Mouse (Mus musculus) forebrain, embryonic 16.5 days (tissue): Measurements from ENCODE around the gene Gm20388. TPM values are rescaled to one million over a fixed set of nuclear protein-coding genes. Genes with fewer than 3 reads are reported as not detected.

Experiments used
- ATAC-seq: fragments of 200-750 bp; cut with Nextera tagmentation; 2 replicates; pipeline ENCODE4 v1.8.0; 2017; ENCODE audit warnings: mild to moderate bottlenecking, moderate library complexity
- H3K27ac ChIP-seq: fragments of 300-500 bp; sonication (generic); 2 replicates; pipeline ENCODE4 v1.5.1; 2014; ENCODE audit warnings: low read length, control low read depth
- H3K27me3 ChIP-seq: fragments of 300-500 bp; sonication (generic); replicated peaks from 2 replicates; pipeline ENCODE4 v1.6.1; 2014; ENCODE audit warnings: low read length; ENCODE audit not compliant: control insufficient read depth, insufficient read depth
- H3K36me3 ChIP-seq: fragments of 300-500 bp; sonication (generic); 2 replicates; pipeline ENCODE4 v1.6.1; 2014; ENCODE audit not compliant: control insufficient read depth, insufficient read depth
- H3K4me1 ChIP-seq: fragments of 300-500 bp; sonication (generic); replicated peaks from 2 replicates; pipeline ENCODE4 v1.6.1; 2014; ENCODE audit warnings: low read length; ENCODE audit not compliant: control insufficient read depth, insufficient read depth
- H3K4me2 ChIP-seq: fragments of 300-500 bp; sonication (generic); 2 replicates; pipeline ENCODE4 v1.6.1; 2014; ENCODE audit warnings: mild to moderate bottlenecking, low read length, control low read depth
- H3K4me3 ChIP-seq: fragments of 300-500 bp; sonication (generic); replicated peaks from 2 replicates; pipeline ENCODE4 v1.5.1; 2014; ENCODE audit warnings: mild to moderate bottlenecking, low read length, control low read depth
- H3K9ac ChIP-seq: fragments of 300-500 bp; sonication (generic); replicated peaks from 2 replicates; pipeline ENCODE4 v1.6.1; 2014; ENCODE audit warnings: low read depth, low read length, control low read depth
- H3K9me3 ChIP-seq: fragments of 300-500 bp; sonication (generic); 2 replicates; pipeline ENCODE4 v1.6.1; 2016; ENCODE audit warnings: low read length; ENCODE audit not compliant: control insufficient read depth
- WGBS: fragments of 180-500 bp; shearing (Covaris S2); extraction: QIAGEN DNeasy Blood & Tissue Kit; methylation state at CpG from one replicate; pipeline ENCODE4 v1.1.7; 2014; 5-methylcytosine and 5-hydroxymethylcytosine counted together
- polyA plus RNA-seq: library from polyadenylated mRNA; unstranded; fragments of >200 nt; fragmentation: Nextera tagmentation; extraction: Ambion mirVana; gene quantifications from 2 replicates; pipeline ENCODE4 v1.2.1, GENCODE M21; 2015

The Gm20388 gene
- polyA plus RNA-seq, 1 experiment from 2014 or later, result 4.7 TPM

DNA sequence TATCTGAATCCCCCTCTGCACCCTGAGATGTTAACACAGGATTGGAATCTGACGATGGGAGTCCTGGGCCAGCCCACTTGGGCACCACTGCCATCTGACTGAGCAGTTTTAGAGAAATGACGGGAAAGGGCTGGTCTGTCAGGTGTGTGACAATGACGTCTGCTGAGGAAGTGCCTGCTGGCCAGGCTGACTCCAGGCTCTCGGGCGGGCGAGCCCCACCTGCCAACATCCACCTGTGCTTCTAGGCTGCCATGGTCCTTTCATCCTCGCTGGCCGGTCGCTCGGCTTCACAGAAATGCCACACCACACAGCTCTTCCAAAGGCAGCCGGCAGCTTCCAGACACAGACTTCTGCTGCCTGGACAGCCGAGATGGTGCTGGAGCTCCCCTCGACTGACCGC is 1689.2 kb downstream of the Gm20388 start:
- Histone ChIP-seq H3K27ac (no peak overlapping the region), H3K4me3 (no peak overlapping the region), H3K9ac (no peak overlapping the region), H3K9me3 (no peaks in the 10 kb centered on the region), H3K4me1 (no peaks in the 10 kb centered on the region), H3K4me2 (no peak overlapping the region), H3K27me3 (no peaks in the 10 kb centered on the region), H3K36me3 (peaks cover 35% of the 10 kb centered on the region)
- no peak for ATAC-seq
- 92% methylated on average over 14 of the region's 14 CpGs for WGBS

DNA sequence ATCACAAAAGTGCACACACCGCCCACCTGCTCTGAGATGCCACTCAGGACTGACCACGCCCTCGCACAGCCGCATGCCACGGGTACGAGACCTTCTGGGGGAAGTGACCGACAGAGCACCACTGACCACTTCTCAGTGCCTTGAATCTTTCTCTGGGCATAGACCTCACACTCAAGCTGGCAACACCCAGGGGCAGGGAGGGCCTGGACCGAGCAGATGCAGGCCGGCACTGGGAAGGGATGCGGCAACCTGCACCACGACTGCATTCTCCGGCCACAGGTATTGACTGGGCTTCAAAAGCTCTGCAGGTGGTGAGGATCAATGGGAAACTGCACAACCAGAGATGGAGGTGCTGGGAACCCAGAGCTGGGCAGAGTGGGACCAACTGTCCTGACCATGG is 1691.8 kb downstream of the Gm20388 start:
- no peak for ATAC-seq
- Histone ChIP-seq H3K4me2 (no peak overlapping the region), H3K4me3 (no peak overlapping the region), H3K36me3 (peaks cover 51% of the 10 kb centered on the region), H3K9ac (no peak overlapping the region), H3K27me3 (no peaks in the 10 kb centered on the region), H3K27ac (no peak overlapping the region), H3K4me1 (no peaks in the 10 kb centered on the region), H3K9me3 (no peaks in the 10 kb centered on the region)
- WGBS, result 91% methylated on average over 12 of the region's 12 CpGs

DNA sequence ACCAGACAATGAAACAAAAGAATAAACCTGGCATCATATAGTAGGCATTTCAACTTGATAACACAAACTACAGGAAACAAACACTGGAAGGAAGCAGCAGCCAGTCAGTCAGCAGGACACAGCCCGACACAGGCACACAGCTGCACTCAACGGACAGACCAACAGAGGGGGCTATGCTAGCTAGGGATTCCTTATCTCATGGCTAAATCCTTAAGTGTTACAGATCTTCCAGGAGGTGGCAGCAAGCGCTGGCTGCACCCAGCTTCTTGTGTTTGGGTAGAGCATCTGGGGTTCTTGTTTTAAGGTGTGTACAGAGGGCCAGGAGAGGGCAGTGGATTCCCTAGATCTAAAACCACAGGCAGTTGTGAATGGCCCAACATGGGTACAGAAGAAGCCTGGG is 1692.2 kb downstream of the Gm20388 start:
- H3K4me2 ChIP-seq, result no peak overlapping the region
- H3K9ac ChIP-seq, result no peak overlapping the region
- H3K9me3 ChIP-seq, result no peaks in the 10 kb centered on the region
- no peak overlapping the region for H3K27ac ChIP-seq
- WGBS, result 23% methylated on average over 3 of the region's 3 CpGs
- H3K36me3 ChIP-seq, result peaks cover 55% of the 10 kb centered on the region
- no peaks in the 10 kb centered on the region for H3K4me1 ChIP-seq
- peak; percentile 44 for ATAC-seq
- no peak overlapping the region for H3K4me3 ChIP-seq
- H3K27me3 ChIP-seq, result no peaks in the 10 kb centered on the region

DNA sequence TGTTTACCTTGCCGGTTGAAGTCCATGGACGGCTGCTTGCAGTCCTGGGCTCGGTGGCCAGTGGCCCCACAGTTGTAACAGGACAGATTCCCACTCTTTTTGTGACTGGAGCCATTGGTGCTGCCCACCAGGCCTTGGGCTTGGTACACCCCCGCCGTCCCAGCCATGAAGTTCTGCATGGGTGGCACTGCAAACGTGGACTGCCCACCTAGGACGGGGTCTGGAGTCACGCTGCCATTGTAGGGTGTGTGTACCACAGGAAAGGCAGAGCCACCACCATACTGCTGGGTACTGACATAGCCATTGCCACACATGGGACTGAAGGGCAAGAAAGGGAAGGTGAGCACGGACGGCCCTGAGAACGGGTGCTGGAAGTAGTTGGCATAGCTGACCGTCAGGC is 1693.2 kb downstream of the Gm20388 start:
- no peak for ATAC-seq
- H3K4me2 ChIP-seq, result no peak overlapping the region
- no peaks in the 10 kb centered on the region for H3K4me1 ChIP-seq
- no peak overlapping the region for H3K4me3 ChIP-seq
- WGBS, result 97% methylated on average over 12 of the region's 12 CpGs
- no peaks in the 10 kb centered on the region for H3K9me3 ChIP-seq
- no peak overlapping the region for H3K27ac ChIP-seq
- H3K9ac ChIP-seq, result no peak overlapping the region
- no peaks in the 10 kb centered on the region for H3K27me3 ChIP-seq
- H3K36me3 ChIP-seq, result peaks cover 61% of the 10 kb centered on the region

DNA sequence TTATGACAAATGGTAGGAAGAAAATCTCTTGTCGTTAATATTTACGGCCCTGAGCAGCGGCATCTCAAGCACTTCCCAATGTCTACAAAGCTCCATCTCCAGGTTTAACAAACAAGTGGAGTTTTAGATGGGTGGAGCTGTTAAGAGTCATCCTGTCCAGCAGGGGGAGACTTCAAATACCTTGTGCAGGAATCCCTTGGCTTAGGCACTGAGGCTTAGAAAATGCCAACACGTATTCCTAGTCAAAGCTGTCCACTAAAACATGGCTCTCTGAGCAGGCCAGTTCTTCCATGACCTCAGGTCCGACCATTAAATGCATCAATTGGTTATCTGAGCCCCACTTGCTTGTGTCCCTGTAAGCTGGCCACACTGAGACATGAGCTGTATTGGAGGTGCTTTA is 1697.0 kb downstream of the Gm20388 start:
- Histone ChIP-seq H3K36me3 (peaks cover 53% of the 10 kb centered on the region), H3K27ac (no peak overlapping the region), H3K4me2 (no peak overlapping the region), H3K4me3 (no peak overlapping the region), H3K4me1 (no peaks in the 10 kb centered on the region), H3K9ac (no peak overlapping the region), H3K27me3 (no peaks in the 10 kb centered on the region), H3K9me3 (no peaks in the 10 kb centered on the region)
- no peak for ATAC-seq
- WGBS, result 88% methylated on average over 5 of the region's 5 CpGs

DNA sequence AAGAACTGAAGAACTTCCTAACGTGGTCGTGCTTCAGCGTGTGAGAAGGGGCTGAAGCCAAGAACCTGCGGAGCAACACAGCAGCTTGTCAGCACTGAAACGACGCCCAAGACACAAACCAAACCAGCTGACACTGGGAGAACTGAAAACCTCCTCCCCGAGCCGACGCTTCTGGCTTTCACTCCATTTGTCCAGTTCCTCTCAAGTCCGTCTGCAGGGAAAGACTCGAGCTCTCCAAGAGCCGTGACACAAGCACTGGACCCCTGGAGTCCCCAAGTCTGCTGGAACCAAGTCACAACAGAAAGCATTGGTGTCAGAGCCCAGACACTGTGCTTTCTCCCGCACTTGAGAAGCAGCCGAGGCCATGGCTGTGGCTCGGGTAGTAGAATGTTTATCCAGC is 1698.6 kb downstream of the Gm20388 start:
- Histone ChIP-seq H3K36me3 (peaks cover 46% of the 10 kb centered on the region), H3K4me1 (no peaks in the 10 kb centered on the region), H3K27ac (no peak overlapping the region), H3K9me3 (no peaks in the 10 kb centered on the region), H3K27me3 (no peaks in the 10 kb centered on the region), H3K4me2 (no peak overlapping the region), H3K4me3 (no peak overlapping the region), H3K9ac (no peak overlapping the region)
- ATAC-seq, result no peak
- 91% methylated on average over 15 of the region's 15 CpGs for WGBS

DNA sequence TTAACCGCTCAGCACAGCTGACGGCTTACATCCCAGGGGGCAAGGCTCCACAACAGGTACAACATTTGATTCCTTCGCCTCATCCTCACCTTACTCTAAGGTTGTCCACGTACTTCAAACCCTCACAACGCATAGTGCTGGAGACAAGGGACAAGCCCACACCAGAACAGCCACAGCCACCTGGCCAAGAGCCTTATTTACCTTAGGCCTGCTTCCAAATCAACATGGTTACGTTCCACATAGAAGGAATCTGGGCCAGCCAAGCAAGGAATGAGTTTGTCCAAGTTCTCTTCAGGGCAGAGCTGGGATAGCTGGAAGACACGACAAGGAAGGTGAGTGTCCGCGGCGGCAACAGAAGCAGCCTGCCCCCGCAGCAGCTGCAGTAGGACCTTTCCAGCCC is 1699.3 kb downstream of the Gm20388 start:
- Histone ChIP-seq H3K27me3 (no peaks in the 10 kb centered on the region), H3K9ac (no peak overlapping the region), H3K9me3 (no peaks in the 10 kb centered on the region), H3K4me3 (no peak overlapping the region), H3K27ac (no peak overlapping the region), H3K4me1 (no peaks in the 10 kb centered on the region), H3K4me2 (no peak overlapping the region), H3K36me3 (peaks cover 39% of the 10 kb centered on the region)
- no peak for ATAC-seq
- 92% methylated on average over 11 of the region's 11 CpGs for WGBS

DNA sequence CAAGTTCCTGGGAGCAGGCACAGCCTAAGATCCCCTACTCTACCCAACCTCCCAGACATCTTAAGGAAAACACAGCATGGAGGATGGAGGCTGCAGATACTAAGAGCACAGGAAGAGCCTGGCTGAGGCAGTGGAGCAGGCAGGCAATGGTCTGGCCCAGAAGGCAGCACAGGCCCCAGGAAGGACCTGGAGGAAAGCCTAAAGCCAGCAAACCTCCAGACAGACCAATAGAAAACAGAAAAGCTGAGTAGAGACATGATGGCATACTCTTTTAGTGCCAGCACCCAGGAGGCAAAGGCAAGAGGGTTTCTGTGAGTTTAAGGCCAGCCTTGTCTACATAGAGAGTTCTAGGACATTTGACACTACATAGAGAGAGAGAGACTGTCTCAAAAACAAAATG is 1702.8 kb downstream of the Gm20388 start:
- no peaks in the 10 kb centered on the region for H3K4me1 ChIP-seq
- no peak for ATAC-seq
- H3K4me2 ChIP-seq, result no peak overlapping the region
- no peak overlapping the region for H3K4me3 ChIP-seq
- H3K36me3 ChIP-seq, result peaks cover 11% of the 10 kb centered on the region
- H3K9ac ChIP-seq, result 0 out of 2 replicates have a peak overlapping the region, but pooled peaks have one; percentile 5
- H3K9me3 ChIP-seq, result no peaks in the 10 kb centered on the region
- H3K27me3 ChIP-seq, result no peaks in the 10 kb centered on the region
- no peak overlapping the region for H3K27ac ChIP-seq

DNA sequence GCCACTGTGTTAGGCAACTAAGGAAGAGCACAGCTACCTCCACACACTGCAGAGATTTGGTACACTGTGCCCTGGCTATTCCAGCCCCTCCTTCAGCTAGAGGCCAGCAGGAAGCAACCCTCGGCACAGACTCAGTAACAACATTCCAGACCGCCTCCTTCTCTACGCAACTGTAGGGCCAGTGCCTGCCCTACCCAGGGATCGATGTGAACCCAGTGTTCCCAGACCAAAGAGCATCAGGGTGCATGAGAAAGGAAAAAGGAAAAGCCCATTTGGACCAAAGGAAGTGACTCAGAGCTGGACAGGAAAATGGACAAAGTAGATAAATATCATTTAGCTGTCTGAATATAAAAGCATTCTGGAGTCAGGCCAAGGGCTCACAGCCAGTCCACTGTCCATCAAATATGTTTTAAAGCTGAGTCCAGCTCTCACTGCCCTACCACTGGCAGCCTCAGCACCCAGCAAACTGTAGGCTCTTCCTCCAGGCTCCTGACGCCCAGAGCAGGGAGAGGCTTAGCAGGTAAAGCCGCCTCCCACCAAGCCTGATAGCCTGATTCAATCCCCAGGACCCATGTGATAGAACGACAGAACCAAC is 1708.9 kb downstream of the Gm20388 start:
- Histone ChIP-seq H3K9ac (no peak overlapping the region), H3K4me1 (peaks cover 33% of the 10 kb centered on the region), H3K4me3 (no peak overlapping the region), H3K4me2 (no peak overlapping the region), H3K27ac (no peak overlapping the region; the same call in 1 of the 2 replicates), H3K36me3 (peaks cover 2% of the 10 kb centered on the region; the same call in 1 of the 2 replicates), H3K27me3 (no peaks in the 10 kb centered on the region), H3K9me3 (no peaks in the 10 kb centered on the region)
- WGBS, result 69% methylated on average over 7 of the region's 7 CpGs
- no peak for ATAC-seq
